Mouse (Mus musculus) retina, adult 2 months (tissue): ENCODE measurements around the gene Serpine2.

Source experiments
- DNase-seq: peaks from one replicate; pipeline ENCODE4 v3.0.0-alpha.2; 2012; ENCODE audit warnings: low read depth, low spot score

Serpine2 gene

DNA sequence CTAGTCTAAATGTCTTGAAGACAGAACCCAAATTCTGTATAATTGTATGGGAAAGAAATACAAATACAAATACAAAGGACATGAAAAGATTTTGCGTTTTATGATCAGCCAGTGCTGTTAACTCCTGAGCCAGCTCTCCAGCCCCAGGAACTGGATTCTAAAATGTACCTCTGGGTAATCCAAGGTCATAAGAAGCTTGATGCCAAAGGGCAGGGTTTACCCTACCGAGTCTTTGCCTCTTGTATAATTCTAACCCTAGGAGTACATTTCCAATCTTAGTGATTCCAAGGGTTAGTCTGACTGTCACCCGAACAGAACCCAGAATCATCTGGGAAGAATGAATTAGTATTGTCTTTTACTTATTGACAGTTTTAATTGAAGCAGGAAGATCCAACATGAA, 45.5 kb downstream of the Serpine2 start:
- DNase-seq, result no peak

DNA sequence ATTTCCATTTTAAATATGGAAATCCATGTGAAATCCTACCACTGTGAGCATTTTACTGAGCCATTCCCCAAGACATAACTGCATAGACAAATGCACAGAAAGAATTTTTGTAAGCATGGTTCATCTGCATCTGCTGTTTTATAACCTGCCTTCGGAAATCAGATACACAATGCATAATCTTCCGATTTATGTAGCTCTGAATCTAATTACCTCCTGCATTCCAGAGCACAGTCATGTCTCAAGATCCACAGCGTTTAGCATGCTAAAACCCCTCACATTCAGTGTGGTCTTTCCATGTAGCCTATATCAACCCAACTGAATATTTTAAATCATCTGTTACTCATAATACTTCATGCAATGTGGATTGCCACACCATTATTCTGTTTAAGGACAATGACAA, 51.5 kb downstream of the Serpine2 start:
- no peak for DNase-seq

DNA sequence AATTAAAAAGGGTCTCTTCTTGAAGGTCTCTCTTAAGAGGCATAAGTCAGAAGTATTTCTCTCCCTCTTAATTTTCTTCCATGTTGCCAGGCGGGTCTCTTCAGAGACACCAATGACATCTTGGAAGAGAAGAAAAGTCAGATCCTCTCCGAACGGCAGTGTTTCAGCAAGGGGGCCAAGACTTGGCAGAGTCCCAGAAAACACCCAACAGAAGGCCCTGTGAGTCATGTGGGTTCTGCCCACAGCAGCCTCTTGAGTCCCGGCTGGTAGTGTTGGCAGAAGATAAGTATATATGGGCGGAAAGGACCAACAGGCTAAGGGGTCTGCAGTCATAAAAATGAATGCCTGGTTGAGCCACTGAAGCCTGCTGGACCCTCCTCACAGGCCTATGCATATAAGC, 54.1 kb downstream of the Serpine2 start:
- no peak for DNase-seq

DNA sequence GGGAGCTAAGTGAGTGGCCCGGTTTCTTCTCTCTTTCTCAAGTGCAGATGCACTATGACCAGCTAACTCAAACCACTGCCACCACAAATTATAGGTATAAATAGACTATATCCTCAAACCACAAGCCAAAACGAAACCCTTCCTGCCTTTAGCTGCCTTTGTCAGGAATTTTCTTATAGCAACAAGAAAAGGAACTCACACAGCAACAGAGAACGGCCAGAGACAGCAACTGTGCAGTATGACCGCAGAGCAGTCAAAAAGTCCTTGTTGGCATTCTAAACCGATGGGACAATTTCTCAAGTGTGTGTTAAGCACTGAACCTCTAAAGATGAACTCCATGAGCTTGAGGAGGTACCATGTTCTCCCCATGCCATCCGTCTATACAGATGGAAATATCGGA, 57.4 kb downstream of the Serpine2 start:
- DNase-seq, result no peak

DNA sequence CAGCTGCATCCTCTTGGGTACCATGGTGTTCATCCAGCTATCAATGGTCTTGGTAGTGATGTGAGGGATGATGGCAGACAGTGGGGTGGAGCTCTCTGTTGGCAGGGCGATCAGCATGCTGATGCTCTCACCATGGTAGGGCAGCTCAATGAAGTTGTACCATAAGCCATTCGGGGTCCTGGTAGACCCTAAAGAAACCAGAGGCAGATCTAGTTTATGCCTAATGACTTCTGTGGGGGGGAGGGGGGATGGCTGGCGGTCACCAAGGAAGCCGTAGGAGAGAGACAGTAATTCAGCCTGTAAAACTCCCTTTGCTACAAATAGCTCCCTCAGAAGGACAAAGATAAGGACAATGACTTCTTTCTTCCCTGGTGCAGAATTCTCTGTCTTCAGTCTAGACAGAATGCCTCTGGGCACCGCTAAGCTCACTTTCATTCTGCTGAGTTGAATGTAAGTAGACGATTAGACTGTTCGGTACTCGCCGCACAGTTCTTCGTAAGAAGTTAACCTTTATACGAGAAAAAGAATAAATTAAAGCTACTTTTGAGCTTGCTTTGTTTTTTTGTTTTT, 58.0 kb downstream of the Serpine2 start:
- no peak for DNase-seq

DNA sequence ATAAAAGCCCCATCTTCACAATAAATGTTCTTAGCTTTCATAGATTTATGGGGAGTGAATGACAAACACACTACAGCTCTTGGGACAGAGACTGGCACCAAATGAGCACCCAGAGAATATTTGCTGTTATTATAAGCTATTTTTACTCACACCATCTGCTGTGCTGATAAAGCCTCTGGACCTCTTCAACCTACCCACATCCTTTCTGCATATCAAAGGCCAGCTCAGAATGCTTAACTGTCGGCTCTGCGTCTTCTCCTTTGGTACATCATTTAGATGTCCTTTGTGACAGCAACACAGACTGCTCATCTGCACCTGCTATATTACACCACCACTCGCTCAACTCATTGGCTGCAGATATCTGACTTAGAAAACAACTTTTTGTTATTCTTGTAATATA, 63.9 kb downstream of the Serpine2 start:
- no peak for DNase-seq

DNA sequence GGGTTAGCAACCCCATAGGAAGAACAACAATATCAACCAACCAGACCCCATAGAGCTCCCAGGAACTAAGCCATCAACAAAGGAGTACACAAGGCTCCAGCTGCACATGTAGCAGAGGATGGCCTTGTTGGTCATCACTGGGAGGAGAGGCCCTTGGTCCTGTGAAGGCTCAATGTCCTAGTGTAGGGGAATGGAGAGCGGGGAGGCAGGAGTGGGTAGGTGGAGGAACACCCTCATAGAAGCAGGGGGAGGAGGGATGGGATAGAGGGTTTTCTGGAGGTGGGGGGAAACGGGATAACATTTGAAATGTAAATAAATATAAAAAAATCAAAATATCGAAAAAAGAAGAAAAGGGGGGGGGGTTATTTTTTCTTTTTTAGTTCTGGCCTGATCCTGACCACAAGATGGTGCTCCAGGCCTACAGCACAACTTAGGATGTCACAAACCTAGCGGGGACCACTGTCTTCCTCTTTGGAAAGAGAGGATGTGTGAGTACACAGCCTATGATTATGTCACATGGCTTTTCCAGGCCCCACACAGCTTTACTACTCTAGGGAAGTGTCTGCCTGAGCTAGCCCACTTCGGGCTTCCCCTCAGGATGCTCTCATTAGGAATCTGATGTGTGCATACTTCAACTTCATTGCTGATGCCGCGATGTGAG, 74.6 kb downstream of the Serpine2 start:
- no peak for DNase-seq

DNA sequence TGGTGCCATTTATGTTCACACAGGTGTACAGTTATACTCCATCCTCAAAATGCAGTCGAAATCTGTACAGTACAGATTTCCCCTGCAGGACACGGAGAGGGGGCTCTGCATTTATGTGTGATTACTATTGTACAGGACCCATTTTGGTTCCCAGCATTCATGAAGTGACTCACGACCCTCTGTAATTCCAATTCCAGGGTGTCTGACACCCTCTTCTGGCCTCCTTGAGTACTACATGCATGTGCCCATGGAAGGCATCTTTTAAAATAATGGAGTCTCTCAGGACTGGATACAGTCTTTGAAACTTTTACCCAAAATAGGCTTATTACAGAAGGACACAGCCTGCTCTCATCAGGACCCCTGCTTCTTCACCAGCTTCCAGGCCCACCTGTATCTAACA, 78.5 kb downstream of the Serpine2 start:
- DNase-seq, result no peak

DNA sequence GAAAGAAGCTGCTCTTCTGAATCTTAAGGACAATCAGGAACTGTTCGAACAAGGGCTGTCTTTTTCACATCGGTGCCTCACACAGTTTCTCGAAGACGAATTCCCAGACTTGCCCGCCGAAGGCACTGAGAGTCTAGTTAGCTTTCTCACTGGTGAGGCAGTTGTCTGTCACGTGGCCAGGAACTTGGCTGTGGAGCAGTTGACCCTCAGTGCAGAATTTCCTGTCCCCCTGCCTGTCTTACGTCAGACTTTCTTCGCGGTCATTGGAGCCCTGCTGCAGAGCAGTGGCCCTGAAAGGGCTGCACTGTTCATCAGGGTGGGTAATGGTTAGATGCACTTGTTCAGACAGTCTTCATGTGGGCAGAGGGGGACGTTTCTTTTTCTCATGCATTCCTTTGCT, 83.0 kb downstream of the Serpine2 start:
- no peak for DNase-seq

DNA sequence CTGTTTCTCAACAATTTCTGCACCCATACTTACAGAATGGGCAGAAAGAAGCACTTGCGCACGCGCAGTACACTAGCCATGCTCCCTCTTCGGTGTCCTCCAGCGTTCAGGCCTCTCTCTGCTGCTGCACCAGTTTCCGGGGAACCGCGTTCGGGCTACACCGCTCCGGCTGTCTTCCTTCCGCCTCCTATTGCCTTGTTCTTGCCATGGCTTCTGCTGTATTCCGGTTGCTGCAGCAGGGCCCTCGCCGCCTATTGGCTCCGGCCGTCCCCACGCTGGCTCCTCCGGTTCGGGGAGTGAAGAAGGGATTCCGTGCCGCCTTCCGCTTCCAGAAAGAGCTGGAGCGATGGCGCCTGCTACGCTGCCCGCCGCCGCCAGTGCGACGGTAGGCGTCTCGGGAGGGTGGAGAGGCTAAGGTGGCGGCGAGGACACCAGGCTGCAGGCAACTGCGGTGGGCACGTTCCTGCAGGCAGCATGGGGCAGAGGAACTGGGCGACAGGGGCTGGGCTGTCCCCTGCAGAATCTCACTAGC, 85.0 kb downstream of the Serpine2 start, which contains the start of the genes Mrpl44 and Wdfy1:
Gene Mrpl44 (plus strand): TSS at position 92 of the 532 bp plus-strand sequence.
Gene Wdfy1 (minus strand): TSS at position 217 of the 532 bp plus-strand sequence.
- DNase-seq, result peak; percentile 93

DNA sequence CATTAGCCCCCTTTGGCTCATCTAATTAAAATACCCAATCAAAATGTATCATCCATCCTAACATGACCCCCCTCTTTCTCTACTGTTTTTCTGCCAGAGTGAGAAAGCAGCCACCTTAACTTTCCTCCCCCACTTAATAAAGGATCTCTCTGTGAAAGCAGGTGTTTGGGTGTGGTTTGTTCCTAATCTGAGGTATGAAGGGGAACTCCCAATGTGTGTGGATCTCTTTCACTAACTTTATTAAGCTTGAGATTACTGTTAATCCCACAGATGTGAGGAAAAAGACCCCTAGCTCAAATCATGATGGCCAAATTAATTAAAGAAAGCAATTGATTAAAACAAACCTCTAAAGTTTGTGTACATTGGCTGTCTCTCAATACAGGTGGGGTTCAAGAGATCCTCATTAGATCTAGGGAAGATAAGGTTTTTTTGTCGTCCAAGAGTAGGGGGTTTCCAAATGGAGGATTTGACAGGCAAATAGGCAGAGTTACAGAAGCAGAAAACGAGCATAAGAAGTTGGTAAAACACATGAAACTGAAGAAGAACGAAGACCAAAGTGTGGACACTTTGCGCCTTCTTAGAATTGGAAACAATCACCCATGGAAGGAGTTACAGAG, 86.7 kb downstream of the Serpine2 start:
- DNase-seq, result no peak

DNA sequence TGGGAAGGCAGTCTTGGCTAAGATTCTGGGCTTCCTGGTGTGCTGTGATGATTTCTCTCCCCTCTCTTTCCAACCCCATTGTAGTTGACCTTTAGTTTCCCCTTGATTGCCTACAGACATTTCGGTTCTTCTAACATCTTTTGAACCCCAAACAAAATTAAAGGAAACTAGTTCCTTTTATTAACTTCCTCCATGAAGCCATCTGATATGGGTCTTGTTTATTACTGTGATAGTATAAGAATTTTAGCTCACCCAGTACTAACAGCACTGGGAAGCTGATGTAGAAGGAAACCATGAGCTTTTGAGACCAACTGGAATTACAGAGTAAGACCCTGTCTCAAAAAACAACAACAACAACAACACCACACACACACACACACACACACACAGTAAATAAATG, 92.7 kb downstream of the Serpine2 start:
- DNase-seq, result no peak

DNA sequence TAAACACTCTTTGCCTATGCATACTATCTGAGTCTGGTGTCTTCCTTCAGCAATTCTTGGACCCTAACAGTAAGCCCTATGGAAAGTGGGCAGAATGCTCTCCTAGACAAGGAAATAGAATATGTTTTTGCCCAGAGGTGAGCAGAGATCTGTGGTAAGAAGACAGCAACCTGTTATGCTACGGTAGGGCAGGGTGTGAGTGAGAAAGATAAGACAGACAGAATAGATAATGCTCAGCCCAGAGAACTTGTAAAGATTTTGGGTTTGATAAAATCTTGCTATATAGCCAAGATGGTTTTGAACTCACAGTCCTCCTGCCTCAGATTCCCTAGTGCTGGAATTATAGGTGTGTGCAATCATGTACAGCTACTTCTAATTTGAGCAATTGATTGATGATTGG, 96.5 kb downstream of the Serpine2 start:
- DNase-seq, result no peak

DNA sequence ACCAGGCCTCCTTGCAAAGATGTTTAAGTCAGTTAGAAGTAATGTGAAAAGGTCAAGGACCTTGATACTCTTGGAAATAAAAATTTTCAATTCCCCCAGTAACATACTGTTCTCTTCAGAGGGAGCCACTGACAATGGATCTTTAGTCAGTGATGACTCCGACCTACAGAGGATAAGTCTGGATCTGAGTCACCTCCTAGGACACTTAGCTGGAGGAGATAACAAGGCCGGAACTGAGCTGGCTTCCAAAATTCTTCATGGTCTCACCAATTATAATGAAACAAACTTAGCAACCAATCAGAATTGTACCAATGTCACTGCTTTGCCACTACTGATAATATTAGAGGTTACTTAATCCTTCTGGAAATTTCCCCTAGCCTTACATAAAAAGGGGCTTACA, 96.9 kb downstream of the Serpine2 start:
- DNase-seq, result no peak

DNA sequence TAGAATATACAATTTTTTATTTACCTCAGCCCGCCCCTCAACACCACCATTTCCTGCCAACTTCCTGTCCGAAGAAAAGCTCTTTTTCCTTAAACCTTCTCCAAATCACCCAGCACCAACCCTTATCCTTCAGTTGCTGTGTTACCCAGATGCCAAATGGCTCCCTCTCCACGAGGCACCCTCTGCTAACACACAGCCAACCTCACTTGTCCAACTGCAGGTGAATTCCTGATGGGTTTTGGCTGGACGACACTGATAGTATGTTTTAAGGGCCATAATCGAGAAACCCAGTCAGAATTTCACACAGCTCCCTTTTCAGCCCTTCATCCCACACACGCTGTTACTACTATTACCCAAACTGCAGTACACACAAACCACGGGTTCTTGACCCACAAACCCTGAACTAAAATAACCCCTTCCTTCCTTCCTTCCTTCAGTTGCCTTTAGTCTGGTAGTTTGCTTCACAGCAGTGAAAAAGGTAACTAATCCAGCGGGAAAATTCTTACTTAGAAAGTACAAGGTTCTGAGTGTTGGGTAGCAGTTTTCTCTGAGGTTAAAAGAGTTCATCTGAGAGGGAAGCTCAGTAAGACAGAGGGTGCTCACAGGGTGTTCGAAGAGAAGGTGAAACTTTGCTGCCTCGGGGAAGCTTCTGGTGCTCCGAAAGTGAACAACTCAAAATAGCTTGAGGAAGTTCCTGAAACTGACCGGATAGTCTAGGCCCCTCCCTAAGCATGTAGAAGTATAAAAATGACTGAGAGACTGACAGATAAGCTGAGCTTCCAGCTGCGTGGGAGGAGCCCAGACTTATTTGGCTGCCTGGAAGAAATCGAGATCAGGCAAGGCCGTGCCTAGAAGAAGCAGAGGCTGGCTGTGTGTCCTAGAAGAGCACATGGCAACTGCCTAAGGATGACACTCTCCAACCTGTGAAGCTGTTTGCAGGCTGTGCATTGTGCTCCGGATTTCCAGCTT, 98.4 kb downstream of the Serpine2 start:
- DNase-seq, result no peak

DNA sequence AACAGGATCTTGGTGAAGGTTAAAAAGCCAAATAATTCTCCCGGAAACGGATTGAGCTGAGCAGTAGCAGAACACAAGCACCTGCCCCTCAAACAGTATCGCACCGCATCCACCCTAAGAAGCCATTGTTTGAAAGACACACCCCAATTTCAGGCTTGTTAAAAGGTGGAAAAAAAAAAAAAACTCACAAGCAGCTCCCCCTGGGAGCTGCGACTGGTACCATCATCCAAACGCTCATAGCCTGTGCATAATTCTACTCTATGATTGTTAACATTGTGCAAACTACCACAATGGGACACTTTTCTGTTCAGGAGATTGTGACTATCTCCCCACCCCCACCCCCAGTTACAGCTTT, 99.1 kb downstream of the Serpine2 start:
- DNase-seq, result no peak

DNA sequence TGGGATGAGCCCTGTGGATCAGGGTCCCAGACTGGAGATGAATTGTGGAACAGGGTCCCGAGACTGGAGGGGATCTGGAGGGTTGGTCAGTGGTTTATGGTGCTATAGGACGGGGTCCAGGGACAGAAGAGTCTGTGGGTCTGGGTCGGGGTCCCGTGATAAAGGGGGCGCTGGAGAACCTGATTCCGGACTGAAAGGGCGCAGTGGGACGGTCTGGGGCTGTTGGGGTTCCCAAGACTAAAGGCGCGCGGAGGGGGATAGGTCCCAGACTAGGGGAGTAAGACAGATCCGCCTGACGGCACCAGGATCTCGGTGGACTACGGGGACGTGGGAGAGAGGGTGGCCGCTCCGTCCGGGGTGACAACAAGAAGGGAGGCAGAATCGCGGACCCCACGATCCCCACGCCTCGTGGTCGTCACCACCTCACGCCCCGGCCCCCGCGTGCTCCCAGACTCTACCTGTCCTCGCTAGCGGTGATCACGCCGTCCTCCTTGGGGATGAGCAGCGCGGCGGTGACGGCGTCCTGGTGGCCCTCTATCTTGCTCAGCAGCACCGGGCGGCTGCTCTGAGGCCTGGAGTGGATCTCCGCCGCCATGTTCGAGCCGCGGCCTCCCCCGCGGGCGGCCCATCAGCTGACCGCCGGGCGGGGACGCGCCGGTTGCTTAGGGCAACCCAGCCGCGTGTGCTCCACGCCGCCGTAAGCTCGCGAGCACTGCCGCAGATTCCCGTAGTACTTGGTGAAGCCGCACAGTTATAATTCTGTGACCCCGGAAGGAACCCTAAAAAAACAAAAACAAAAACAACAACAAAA, 99.7 kb downstream of the Serpine2 start:
- peak; percentile 67 for DNase-seq

DNA sequence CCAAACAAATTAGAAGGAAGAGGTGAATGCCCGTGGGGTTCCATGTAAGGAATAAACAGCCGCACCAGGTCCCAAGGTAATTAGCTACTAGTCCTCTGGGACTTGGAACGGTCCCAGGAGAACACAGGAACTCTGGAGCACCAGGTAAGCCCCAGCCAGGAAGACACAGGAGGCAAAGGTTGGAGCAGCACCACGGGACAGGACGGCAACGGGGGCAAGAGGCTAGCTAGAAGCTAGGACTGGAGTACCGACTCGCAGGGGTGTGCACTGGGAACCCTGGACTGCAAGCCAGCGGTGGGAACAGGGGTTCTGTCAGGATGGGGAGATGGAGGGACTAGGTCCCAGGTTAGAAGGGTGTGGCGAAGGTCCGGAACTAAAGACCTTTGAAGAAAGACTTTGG, 100.3 kb downstream of the Serpine2 start:
- no peak for DNase-seq

DNA sequence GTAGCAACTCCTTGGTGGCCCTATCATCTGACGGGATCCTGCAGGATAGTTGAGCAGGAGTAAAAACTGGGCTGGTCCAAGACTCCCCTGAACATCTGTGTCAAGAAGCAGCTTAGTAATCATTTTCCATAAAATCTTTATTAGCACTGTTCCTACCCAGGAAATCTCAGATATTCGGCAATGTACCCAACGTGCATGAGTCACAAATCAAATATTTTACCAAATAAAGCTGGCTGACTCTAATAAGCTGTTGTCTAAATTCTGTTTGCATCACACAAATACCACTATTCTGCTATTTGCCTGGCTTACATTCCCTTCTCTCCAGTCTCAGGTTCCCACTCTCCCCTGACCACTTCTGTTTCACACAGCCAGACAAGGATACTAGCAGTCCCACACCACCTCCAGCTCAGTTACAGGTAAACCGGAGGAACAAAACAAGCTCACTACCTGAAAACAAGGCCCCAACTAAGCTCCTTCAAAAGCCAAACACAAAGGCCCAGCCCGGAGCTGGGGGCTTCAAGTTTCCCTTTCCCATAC, 101.5 kb downstream of the Serpine2 start:
- DNase-seq, result no peak

DNA sequence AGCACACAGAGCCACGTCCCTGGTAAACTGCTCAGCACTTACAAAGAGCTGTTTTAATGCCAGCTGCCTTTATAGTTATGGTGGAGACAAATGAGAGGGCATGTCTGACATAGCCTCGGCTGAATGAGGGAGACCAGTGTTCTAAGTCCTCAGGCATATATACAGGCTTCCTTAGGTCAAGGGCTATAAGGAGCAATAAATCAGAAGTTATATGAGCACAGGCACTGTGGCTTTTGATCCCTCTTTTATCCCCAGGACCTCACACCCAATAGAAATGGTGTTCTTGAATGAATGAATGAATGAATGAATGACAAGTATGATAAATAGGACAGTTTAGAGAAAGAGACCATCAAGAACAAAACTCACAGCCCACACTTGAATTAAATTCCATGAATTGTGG, 102.0 kb downstream of the Serpine2 start:
- no peak for DNase-seq

DNA sequence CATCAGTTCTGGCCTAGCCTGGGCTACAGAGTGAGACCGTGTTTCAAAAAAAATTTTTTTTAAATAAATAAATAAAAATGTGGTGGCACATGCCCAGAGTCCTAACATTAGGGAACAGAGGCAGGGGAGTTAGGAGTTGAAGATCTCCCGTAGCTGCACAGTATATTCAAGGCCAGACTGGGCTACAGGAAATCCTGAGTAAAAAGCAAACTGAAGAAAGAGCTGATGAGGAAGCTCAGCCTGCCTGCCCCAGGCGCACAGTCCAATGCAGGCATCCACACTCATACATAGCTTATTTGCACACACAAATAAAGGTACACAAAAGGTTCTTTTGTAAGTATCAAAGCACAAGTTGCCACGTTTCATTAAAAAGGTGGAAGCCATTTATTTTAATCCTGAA, 103.4 kb downstream of the Serpine2 start:
- no peak for DNase-seq
